Mouse (Mus musculus) layer of hippocampus, postnatal 10 days (tissue): ENCODE measurements at regions not wholly inside any gene's neighbourhood (a gene's known extent, or its start where the extent isn't known, plus 50 kb on each side); places are given as distances from the start of the nearest gene placed in this dataset.

Experiments
- DNase-seq, 2 experiments: peaks; one replicate each; pipeline ENCODE4 v3.0.0; 2021; ENCODE audit warnings: low spot score in 2 of 2

DNA sequence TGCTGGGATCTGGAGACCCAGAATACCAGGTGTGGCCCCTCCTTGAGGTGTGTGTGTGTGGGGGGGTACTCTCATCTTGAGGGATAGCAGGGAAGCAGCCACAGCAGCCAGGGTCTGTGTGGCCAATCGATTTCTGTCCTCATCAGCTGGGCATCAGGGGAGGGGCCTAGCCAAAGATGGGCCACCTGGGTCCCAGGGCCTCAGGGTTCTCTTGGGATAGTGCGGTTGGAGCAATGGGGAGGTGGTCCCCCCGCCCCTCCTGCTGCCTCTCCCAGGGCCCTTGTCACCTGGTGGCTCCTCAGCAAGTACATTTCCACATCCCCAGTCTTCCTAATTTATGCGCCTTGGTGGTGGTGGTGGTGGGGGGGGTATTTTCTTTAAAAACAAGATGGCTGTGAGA, 55.4 kb downstream of the Uncx start:
- no peak for DNase-seq

DNA sequence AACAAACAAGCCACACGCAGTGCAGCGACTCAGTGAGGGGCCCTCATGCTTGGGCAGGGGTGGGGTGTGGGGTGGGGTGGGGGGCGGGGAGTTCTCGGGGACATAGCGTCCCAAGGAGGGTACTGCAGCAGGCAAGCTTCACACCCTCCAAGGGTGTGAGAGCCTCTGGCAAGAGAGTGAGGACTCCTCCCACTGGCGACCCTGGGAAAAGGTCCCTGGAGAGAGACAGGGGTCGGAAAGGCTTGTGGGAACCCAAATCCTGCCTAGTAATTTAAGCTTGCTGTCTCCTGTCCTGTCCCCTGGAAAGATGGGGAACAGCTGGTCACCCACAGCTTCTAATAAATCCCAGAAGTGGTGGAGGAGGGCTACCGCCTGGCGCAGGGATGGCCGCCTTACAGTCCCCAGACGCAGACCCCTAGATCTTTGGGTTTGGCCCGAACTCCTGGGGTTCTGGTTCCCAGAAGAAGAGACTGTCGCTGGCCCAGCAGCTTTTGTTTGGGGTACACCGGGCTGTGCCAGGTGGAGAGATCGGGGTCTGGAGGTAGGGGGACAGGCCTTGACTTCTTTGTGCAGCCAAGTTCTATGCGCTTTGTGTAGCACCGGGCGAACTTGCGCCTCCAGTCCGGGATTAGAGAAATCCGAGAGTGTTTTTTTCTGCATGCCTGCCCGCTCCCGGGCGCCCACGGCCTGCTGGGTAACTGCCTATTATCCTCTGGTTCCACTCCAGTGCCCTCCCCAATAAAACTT, 56.1 kb downstream of the Uncx start:
- peak in 1 of 2 experiments; percentile 17 for DNase-seq

GRCm38 (mm10) chr5:139600213-139600612, 56.9 kb downstream of the Uncx start:
- DNase-seq, result no peak

DNA sequence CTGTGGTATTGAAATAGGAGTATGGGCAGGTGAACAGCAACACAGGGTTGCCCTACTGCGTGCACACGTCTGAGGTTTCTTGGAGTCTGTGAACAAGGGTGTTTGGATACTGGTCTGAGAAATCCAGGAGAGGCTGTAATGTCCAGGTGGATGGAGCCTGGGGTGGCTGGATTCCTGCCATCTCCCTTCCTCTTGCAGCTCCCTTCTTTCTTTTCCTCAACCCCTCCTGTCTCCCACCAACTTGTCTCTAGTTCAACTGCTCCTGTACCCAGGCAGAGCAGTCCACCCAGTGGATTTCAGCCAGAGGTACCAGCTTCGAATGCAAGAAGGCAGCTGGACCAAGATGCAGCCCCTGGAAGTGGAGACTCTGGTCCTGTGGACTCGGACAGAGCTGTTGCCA, 59.6 kb downstream of the Uncx start:
- no peak for DNase-seq

DNA sequence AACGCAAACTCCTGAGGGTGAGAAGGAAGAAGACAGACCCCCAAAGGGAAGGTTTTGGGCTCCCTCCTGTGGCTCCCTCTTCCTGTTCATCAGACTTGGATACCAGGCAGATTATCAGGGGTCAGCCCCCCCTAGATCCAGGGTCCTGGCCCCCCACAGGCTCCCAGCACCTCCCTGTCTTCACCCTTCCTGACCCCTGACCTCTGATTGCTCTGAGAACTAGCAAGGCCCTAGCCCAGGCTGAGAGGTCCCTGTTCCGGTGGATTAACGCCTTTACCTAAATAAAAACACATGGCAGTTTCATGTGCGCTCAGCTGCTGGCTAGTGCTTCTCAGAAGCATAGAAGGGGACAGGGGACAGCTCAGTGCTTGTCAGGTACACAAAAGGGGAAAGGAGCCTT, 60.2 kb downstream of the Uncx start:
- DNase-seq, result no peak

GRCm38 (mm10) chr5:139604327-139604726, 61.0 kb downstream of the Uncx start:
- DNase-seq, result no peak

- peak in 1 of 2 experiments; percentile 24 for DNase-seq
Observed at GRCm38 (mm10) chr5:139610610-139611520, 67.6 kb downstream of the Uncx start.

DNA sequence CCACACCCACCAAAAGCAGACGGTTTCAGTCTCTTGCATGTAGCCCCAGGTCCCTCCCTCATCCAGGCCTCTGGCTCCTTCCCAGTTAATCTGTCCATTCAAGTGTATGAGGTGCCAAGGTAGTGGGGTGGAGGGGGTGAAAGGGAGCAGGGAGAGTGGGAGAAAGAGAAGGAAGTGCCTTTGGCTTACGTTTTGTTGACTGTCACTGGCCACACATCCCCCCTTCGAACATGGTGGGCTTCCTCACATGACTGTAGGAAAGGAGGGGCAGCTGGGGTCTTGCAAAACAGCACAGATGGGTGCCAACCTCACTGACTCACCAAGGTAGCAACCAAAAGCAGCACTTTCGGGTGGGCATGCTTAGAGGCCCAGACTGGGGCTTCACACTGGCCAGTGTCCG, 68.9 kb downstream of the Uncx start:
- DNase-seq, result no peak

DNA sequence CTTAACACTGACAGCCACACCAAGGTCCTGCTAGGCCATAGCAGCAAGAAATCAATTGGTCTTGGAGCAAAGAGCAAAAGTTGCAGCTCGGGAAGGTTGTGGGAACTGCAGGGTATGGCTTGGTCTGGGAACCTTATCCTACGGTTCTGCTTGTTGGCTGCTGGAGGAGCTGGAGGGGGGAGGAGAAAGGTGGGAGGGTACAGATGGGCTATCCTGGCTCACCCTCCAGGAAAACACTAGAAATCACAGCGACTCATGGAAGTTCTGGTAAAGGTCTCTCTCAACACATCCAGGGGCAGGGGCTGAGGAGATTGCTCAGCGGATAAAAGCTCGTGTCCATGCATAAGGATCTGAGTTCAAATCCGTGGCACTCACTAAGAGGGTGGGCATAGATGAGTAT, 69.4 kb downstream of the Uncx start:
- DNase-seq, result no peak

DNA sequence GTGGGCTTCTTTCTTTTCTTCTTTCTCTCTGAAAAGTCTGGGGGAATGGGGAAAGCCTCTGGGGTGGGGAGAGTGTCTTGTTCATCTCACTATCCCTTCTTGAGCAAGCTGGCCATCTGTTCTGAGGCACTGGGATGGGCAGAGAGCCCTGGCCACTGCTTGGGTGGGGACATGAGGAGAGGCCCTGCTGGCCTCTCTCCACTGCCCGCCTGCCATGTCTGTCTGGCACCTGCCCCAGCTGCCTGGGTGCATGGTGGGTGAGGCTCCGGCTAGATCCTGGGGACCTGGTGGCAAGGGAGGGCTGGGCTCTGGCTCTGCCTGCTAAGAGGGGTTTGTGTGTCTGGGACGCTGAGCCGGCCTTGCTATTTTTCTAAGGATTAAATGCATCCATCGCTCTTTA, 70.3 kb downstream of the Uncx start:
- no peak for DNase-seq

- DNase-seq, result no peak
Observed at GRCm38 (mm10) chr5:139619301-139620161, 76.2 kb downstream of the Uncx start.

DNA sequence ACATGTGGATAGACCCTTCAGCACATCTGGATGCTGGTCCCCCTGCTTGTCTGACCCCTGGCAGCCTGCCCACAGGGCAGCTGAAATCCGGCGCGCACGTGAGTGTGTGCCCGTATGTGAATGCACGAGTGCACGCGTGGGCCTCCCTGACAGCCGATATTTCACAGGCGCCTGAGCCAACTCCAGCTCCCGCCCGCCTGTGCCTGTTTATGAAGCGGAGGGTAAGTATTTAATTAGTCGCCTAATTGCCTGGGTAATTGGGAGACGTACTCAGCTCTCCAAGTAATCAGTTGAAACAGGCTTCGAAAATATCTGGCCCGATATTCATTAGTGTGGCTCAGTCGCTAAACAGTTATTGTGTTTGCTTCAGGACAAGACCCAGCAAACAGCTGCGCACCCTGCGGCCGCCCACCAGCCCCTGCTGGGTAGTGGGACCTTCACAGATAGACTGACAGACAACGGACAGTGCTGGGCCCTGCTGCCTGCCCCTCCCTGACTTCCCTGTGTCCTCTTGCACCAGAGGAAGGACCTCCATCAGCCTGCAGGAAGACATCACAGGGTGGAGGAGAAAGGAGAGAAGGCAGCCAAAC, 82.7 kb downstream of the Uncx start:
- peak; percentile 51 to 61 for DNase-seq

- DNase-seq, result no peak
Observed at GRCm38 (mm10) chr5:139627552-139627951, 84.3 kb downstream of the Uncx start.

GRCm38 (mm10) chr5:139637028-139637427, 93.7 kb downstream of the Uncx start:
- DNase-seq, result no peak

DNA sequence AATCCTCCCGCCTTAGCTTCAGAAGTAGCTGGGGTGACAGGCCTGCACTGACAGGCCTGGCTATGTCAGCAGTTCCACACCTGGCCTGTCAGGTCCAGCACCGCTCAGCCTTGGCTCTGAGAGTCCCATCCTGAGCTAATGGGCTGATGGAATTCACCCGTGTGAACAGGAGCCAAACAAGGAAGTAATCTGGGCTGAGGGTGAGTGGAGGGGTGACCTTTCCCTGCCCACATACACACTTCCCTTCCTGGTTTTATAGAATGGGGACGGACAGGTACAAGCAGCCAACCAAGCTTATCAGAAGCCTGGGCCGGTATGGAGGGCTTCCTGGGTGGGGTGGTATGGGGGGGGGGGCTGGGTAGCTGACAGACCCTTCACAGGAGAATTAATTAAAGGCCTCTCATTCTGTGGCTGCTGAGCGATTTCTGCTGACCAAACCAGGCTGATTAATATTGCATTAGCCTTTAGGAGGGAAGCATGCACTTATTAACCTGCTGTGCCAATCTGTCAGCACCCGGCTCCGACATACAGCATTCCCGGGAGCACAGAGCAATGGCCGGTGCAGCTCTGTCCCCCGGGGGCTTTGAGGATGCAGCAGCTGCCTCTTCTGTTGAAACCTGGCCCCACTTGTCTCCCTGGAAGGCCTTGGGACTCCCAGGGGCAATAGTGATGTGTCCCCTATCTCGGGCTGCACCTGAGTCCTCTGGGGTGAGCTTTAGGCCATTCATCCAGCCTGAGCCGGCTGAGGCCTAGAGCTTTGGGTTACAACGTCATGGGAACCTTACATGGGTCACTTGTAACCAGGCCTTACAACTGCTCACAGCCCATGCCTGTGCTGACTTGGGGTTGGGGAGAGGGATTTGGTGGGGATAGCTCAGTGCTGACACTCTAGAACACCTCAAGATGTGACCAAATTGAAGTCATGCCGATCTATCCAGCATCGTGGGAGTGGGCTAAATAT, 95.2 kb downstream of the Micall2 start:
- no peak for DNase-seq

DNA sequence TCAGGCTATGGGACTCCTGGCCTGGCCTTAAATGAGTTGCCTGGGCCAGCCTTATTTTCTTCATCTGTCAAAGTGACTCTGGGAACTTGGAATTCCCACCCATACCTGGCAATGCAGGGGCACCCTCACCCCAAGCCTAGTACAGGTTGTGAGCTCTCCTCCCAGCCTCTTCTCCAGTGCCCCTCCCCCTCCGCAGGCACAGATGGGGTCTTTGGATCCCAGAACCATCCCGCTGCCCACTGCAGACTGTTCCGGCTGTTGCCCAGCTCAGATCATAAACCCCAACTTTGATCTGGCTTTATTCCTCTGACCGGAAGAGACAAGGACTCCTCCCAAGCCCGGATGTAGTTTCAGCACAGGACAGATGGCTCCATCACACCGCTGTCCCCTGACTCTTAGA, 91.3 kb downstream of the Micall2 start:
- no peak for DNase-seq

GRCm38 (mm10) chr5:139651041-139651440, 85.1 kb downstream of the Micall2 start:
- no peak for DNase-seq
